Mouse (Mus musculus) cerebellum, adult 9-10 months (tissue): Measurements from ENCODE around the gene Neurod2.

Experiments used
- DNase-seq: peaks from one replicate; pipeline ENCODE4 v3.0.0; 2022

Gene Neurod2

GRCm38 (mm10) chr11:98353651-98354211 lies 24.3 kb upstream of the Neurod2 start:
- no peak for DNase-seq

DNA sequence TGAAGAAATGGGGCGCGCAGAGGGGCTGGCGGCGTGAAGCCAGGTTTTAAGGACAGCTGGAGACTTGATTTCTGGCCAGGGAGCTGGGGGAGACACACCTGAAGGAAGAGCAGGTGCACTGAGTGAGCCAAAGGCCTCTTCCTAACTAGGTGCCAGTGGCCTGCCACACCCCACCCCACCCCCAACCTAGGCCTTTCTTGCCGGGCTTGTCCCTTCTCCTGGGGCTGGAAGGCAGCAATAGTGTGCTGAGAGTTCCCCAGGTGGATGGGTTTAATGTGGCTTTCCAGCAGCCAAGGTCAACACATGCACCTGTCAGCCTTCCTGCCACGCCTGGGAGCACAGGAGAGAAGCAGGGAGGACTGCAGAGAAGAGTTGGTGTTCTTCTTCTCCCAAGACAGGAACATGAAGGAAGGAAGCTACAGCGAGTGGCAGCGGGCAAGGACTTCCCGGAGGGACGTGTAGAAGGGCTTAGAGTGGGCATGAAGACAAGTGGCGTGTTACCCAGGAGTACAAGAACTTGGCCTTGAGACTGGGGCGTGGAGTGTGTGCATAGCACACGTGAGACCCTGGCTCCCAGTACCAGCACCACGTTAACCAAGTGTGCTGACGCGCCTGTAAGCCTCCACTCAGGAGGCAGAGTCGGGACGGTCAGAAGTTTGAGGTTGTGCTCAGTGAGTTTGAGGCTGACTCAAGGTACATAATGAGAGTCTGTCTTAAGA lies 23.0 kb upstream of the Neurod2 start:
- DNase-seq = no peak

DNA sequence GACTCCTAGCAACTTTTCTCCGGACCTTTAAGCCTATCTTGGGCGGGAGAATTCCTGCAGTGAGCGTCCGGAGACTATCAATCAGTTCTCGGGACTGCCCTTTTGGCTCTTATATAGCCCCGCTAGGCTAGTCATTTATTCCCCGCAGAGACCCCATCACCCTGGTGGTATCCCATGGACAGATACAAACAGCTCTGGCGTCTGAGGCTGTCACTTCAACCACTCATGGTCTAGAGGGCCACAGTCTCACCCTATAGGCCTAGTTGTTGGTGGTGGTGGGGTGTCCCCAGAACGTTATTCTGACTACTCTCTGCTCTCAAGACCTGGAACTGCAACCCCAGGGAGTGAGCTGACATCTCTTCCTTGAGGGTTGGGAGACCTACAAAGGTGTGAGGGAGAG lies 19.9 kb upstream of the Neurod2 start:
- DNase-seq = no peak

DNA sequence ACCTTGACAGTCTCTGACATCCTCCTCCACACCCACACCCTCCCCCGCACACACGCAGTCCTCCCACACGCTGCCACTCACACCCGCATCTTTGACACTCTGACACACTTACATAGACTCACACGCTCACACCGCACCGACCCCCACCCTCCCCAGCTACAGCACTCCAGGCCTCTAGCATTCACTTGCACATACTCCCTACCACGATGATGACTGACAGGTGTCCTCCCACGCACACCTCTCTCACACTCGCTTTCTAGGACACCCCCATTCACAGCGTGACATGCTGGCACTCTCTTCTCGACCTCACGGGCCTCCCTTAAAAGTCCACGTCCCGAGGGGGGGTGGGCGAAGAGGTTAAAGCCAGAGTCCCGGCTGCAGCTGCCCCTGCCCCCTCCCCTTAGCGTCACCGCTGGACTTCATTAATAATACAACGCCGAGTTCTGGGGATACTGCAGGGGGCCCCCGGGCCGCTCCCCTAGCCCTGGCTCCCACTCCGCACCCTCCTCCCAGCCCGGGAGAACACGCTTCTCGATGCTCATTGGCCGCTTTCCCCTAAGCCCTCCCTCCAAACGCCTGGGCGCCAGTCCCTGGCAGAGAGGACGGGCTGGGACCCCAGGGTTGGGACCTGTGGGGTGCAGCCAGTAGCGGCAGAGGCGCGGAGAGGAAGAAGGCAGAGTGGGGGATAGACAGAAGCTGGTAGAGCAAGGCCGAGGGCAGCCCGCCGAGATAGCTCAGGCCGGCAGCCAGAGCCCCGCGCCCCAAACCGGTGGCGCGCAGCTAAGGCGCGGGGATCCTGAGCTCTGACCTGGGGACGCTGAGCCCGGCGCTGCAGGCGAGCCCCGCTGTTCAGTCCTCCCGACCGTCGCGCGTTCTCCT lies 18.9 kb upstream of the Neurod2 start, which contains the start of gene Ppp1r1b:
Ppp1r1b (plus strand) TSS at position 322 of the 879 bp plus-strand sequence.
- DNase-seq = peak; percentile 77

DNA sequence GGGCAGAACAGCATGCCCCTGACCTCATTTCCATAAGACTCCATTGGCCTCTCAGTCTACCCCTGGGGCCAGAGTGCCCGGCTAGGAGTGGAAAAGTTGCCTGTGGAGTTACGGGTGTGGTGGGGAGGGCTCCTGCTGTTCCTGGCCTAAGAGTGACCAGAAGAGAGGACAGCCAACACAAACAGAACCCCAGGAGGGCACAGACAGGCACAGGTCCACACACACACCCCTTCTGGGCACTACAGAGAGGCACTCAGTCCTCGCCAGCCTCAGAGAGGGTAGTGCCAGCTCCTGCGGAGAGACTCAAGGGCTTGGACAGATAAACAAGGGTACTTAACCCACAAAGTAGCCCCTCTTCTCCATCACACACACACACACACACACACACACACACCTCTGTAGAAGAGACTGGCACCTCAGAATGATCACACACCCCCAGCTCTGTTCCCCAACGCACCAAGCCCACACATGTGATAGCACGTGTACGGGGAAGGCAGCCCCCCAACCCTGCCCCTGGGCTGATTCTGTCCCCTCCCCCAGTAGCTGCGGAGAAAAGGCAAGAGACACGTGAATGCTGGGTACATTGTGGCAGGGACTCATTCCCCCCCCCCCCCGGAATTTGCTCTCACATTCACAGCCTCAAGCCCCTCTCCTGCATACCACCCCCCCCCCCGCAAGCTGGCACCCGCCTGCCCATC lies 18.1 kb upstream of the Neurod2 start:
- DNase-seq = peak; percentile 70

DNA sequence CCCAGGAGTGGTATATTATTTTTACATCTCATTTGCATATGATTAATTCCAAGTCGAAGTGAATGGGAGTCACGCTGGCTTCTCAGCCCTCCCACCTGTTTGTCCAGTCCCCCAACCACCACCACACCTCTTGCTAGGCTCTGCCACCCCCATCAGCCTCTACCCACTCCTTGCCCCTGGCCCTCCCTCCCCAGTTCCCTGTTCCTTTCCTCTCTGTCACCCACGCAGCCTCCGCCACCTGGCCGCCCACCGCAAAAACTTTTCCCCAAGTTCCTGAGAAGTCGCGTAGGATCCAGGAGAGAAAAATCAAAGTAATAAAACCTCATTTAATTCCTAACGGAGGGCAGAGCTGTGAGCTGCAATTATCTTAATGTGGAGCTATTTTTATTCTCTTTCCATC lies 16.7 kb upstream of the Neurod2 start:
- no peak for DNase-seq

GRCm38 (mm10) chr11:98345253-98345652 lies 15.8 kb upstream of the Neurod2 start:
- DNase-seq = peak; percentile 94

DNA sequence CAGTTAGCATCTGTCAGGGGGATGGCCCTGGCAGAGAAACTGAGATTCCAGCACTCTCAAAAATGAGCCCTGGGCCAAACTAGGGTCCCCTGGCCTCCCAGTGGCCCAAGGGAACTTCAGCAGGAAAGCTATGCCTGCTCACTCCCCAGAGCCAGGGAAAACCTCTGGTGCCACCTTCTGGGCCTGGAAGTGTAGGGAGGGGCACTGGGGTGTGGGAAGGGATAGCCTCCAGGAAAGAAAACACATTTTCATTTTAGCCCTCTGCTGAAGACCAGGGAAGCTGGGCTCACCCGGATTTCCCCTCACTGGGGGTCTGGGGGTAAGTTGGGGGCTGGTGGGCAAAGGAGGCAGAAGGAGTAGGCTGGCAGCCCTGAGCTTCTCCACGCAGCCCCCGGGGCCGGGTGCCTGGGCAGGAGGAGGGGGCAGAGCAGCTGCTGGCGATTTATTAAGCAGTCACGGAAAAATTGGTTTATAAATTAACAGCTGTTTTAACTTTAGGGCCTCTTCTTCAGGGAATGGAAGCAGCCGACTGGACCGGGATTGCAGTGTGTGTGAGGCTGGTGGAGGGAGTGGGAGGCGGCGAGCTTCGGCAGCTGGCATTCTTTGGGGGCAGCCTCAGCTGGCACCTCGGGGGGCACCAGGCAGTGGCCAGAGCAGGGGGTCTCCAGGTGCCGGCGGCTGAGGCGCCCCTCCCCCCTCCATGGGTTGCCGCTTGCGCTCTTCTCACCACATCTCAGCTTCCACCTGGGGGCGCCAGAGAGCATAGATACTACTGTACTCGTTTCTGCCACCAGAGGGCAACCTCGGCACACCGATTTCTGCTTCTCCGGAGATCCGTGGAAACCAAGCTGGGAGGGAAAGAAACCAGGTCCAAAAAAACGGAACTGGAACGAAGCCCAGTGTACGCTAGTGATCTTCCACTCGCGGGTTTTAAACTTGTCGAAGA lies 12.8 kb upstream of the Neurod2 start:
- peak; percentile 98 for DNase-seq

DNA sequence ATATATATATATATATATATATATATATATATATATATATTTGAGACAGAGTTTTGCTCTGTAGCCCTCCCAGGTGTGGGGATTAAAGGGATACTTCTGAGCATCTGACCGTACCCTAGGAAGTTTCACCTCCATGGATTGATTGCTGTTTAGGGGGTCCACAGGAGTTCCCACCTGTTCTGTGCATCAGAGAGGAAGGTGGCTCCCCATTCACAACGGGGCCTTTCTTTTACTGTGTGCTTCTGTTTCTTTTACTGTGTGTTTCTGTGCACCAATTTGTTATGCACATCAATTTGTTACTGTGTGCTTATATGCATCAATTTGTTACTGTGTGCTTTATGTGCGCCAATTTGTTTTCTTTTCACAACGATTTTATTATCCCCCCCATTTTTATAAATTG lies 11.7 kb upstream of the Neurod2 start:
- DNase-seq = peak; percentile 52

- DNase-seq = peak; percentile 55
Measured at GRCm38 (mm10) chr11:98340597-98340996, 11.1 kb upstream of the Neurod2 start.

GRCm38 (mm10) chr11:98339679-98340287 lies 10.3 kb upstream of the Neurod2 start:
- peak; percentile 70 for DNase-seq

GRCm38 (mm10) chr11:98339071-98339501 lies 9.6 kb upstream of the Neurod2 start:
- DNase-seq = peak; percentile 72

DNA sequence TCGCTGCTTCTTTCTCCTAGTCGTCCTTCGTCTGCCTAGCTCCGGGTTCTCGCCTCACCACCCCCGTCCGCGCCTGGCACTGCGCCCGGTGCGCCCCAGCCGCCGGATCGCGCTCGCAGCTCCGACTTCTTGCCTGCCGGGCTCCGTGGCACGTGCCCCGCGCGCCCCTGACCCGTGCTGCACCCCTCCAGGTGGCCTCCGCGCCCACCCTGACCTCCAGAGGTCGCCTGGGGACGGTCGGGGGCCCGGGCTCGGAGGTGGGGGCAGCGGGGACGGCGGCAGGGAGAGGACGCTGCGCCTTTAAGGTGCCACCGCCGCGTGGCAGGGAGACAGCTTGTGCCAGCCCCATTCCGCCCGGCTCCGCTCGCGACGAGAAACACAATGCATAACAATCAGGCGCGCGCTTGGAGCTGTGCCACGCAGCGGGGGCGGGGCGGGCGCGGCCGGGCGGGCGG lies 9.1 kb upstream of the Neurod2 start:
- peak; percentile 90 for DNase-seq

GRCm38 (mm10) chr11:98336245-98337107 lies 7.0 kb upstream of the Neurod2 start:
- peak; percentile 79 for DNase-seq

DNA sequence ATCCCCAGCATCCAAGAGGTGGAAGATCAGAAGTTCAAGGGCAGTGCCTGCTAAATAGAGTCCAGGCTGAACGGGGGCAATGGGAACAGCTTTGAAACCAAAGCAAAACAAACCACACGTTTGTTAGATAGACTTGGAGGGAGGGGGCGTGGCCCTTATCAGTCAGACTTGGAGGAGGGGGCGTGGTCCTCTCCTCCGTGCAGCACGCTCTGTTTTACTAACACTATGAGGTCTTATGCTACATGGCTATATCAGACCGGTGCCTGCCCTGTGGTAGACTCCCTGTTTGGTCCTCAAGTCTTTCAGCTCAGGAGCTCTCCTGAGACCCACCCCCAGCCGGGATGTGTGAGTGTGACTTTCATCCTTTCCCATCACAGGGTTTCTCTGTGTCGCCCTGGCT lies 5.8 kb upstream of the Neurod2 start:
- peak; percentile 68 for DNase-seq

DNA sequence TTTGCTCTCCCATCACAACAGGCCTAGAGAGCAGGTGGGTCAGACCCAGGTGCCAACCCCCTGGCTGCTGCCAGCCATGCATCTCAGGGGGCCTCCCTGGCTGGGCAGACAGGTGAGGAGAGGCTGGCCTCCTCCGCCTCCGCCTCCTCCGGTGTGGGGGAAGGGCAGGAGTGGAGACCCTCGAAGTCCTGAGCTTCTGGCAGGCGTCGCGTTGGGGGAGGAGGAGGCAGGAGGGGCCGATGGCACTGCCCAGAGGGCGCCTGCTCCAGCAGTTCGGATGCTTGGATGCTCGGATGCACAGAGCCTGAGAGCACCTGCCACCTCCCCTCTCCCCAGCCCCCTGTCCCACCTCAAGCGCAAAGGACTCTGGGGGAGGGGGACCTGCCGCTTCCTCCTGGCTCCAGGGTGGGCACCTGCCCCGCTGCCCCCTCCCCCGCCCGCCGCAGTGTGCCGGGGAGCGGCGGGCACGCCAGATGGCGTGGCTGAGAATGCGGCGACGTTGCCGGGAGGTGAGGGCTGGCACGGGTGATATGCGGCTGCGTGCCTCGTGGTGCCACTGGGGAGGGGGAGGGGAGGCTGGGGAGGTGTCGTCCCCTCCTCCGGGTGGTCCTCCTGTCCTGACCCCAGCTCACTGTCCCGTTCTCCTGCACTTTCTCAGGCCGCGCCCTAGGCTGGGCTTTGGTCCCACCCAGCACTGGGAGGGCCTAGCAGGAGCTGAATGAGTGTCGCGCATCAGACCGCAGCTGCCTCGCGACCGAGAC lies 4.7 kb upstream of the Neurod2 start:
- DNase-seq = peak; percentile 84

DNA sequence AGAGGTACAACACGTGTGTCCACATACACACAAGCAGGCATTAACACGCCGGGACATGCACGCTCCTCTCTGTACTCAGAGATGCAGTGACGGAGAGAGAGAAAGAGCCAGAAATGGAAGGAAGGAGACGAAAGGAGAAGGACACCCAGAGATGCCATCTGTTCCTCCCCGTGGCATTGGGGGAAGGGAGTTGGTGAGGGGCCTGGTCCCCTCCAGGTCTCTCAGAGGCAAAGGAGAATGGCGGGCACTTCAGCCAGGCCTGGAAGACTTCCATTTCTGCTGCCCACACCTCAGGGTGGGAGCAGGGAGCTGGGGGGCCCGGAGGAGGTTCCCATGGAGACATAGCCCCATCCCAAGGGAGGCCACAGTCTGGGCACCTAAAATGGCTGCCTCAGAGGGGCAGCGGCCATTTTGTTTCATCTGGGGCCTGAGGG lies 3.8 kb upstream of the Neurod2 start:
- peak; percentile 86 for DNase-seq

- no peak for DNase-seq
Measured at GRCm38 (mm10) chr11:98332841-98333240, 3.4 kb upstream of the Neurod2 start.

- peak; percentile 55 for DNase-seq
Measured at GRCm38 (mm10) chr11:98332186-98332585, 2.7 kb upstream of the Neurod2 start.
